Mouse (Mus musculus): ENCODE results near the gene Bcl2l11. TPM values are rescaled to one million over a fixed set of nuclear protein-coding genes. Genes with fewer than 3 reads are reported as not detected.

Bcl2l11 gene
- total and polyA plus RNA-seq, 2 experiments from 2014 or later: 5.1 to 6.5 TPM

DNA sequence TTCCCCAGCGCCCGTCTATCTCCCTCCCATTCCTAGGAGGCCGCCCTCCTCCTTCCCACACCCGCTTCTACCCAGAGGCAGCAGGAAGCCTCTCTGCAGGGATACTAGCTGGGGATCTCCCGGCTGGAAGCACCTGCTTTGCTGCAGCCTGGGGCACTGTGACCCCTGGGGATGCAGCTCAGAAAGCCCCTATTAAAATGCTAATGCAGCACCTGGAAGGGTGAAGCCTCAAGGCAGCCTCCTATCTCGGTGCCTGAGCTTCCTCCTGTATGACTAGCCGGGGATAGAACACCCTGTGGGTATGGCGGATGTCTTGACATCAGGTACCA, 86.0 kb downstream of the Bcl2l11 start:
- no peak overlapping the region for H3K4me2 ChIP-seq (ENCODE audit: low read depth, low read length, poor library complexity, severe bottlenecking)
- H3K9ac ChIP-seq (replicated peaks; ENCODE audit: low read length, poor library complexity, severe bottlenecking): no peak overlapping the region
- H3K4me3 ChIP-seq (ENCODE audit: low read depth, low read length): no peak overlapping the region
- peaks cover 6% of the 10 kb centered on the region; the same call in 1 of the 2 replicates for H3K4me1 ChIP-seq (ENCODE audit: insufficient read depth, low read length)
- H3K27ac ChIP-seq (ENCODE audit: low read depth, low read length): no peak overlapping the region
- no peaks in the 10 kb centered on the region for H3K36me3 ChIP-seq (ENCODE audit: insufficient read depth, low read length)
- no peak for DNase-seq (ENCODE audit: low spot score)
- no peaks in the 10 kb centered on the region for H3K9me3 ChIP-seq (ENCODE audit: low read length)
- peak; percentile 69; the same call in 1 of the 2 replicates for ATAC-seq (ENCODE audit: low FRiP score)
- 0 out of 2 replicates have a peak, but pooled peaks cover 3% of the 10 kb centered on the region for H3K27me3 ChIP-seq (ENCODE audit: insufficient read depth, low read length)
- TF ChIP-seq CTCF (IDR thresholded peaks at IDR 0.05): no peak
- 21% methylated on average over 8 of the region's 8 CpGs for WGBS

All from midbrain, postnatal 0 days (tissue).